Mouse (Mus musculus): ENCODE results near the gene Il3ra.

Gene Il3ra

GRCm38 (mm10) chr14:14354511-14355359 lies 8.7 kb downstream of the Il3ra start:
- no peak for DNase-seq (ENCODE audit: low spot score)

GRCm38 (mm10) chr14:14355360-14355646 lies 9.2 kb downstream of the Il3ra start:
- DNase-seq (ENCODE audit: low spot score), result no peak

GRCm38 (mm10) chr14:14395535-14395934 lies 49.5 kb downstream of the Il3ra start:
- no peak for DNase-seq (ENCODE audit: low spot score)

GRCm38 (mm10) chr14:14400998-14401397 lies 54.9 kb downstream of the Il3ra start, which contains the start of gene Olfr721-ps1:
Gene Olfr721-ps1, plus strand, starts transcription at chr14:14401298.
- DNase-seq (ENCODE audit: low spot score), result no peak

Data from lung, postnatal 25 days (tissue).